Mouse (Mus musculus) adipose tissue, adult 10 weeks (tissue): ENCODE results near the gene Gm20906. TPM values are rescaled to one million over a fixed set of nuclear protein-coding genes. Genes with fewer than 3 reads are reported as not detected.

Experiments used
- polyA plus RNA-seq: library from polyadenylated mRNA; stranded (reverse); fragments of 350-450 nt; fragmentation: Illumina TruSeq; extraction: RNeasy Lipid Tissue Mini Kit (QIAGEN cat#74804); gene quantifications from one replicate; pipeline ENCODE4 v1.2.3, GENCODE M21; 2014; ENCODE audit warnings: low read depth, low replicate concordance

The Gm20906 gene
- not detected for polyA plus RNA-seq

GRCm38 (mm10) chrY:87550666-87551065 is at the start of gene Gm20906:
Gene Gm20906, plus strand, starts transcription at chrY:87550966.

